Mouse (Mus musculus) E14TG2a.4 (cell line): Measurements from ENCODE around the gene Gm20388.

Source experiments
- CTCF ChIP-seq: conservative IDR thresholded peaks from 2 replicates; pipeline ENCODE4 v1.5.1; 2014; ENCODE audit warnings: low read length
- NANOG ChIP-seq: IDR thresholded peaks from 2 replicates; pipeline ENCODE4 v1.6.1; 2014; ENCODE audit warnings: borderline replicate concordance, low read length, mixed read lengths
- POU5F1 ChIP-seq: IDR thresholded peaks from 2 replicates; pipeline ENCODE4 v1.6.1; 2014; ENCODE audit warnings: low read length, borderline replicate concordance

DNA sequence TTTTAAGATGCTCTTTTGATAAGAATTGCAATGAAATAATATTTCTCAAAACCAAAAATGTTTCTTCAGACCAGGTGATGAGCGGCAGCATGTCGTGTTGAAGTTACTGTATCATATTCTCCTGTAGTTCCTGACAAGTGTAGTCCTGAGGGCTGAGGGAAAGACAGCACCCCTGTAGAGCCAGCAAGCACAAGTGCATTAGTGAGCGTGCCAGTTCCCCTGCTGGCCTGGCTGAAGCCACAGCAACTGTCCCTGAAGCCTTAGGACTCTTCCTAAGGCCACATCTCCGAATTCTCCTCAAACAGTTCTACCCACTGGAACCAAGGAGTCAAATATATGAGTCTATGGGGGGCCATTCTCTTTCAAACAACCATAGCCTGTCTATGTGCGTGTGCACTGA, 12.6 kb downstream of the Gm20388 start:
- no peak for TF ChIP-seq CTCF
- no peak for TF ChIP-seq POU5F1
- no peak for TF ChIP-seq NANOG
